Mouse (Mus musculus): ENCODE data around the gene Tmem163. TPM values are rescaled to one million over a fixed set of nuclear protein-coding genes. Genes with fewer than 3 reads are reported as not detected.

Gene Tmem163
- polyA plus RNA-seq, 1 experiment, result 10.6 TPM

- no peak for DNase-seq (ENCODE audit: low read depth in 1 of 2, low spot score in 2 of 2)
- 91% methylated on average over 7 of the region's 7 CpGs for WGBS
- peaks cover 4% of the 10 kb centered on the region; the same call in 1 of the 2 replicates for H3K36me3 ChIP-seq (ENCODE audit: control insufficient read depth, insufficient read depth, low read length)
These were observed 137.4 kb downstream of the Tmem163 start for GRCm38 (mm10) chr1:127541931-127542330.

GRCm38 (mm10) chr1:127541522-127541921 is 137.8 kb downstream of the Tmem163 start:
- H3K4me3 ChIP-seq (ENCODE audit: extremely low read depth, insufficient read depth, insufficient read length), result no peak overlapping the region
- WGBS, result 84% methylated on average over 4 of the region's 4 CpGs
- no peak overlapping the region for H3K27ac ChIP-seq (ENCODE audit: insufficient read depth, low read length)
- no peaks in the 10 kb centered on the region for H3K4me1 ChIP-seq (ENCODE audit: control insufficient read depth, insufficient read depth, insufficient read length)
- DNase-seq (ENCODE audit: low read depth in 1 of 2, low spot score in 2 of 2), result no peak
- no peak for TF ChIP-seq CTCF (IDR thresholded peaks at IDR 0.05; ENCODE audit: extremely low read depth, insufficient read depth, insufficient read length, insufficient replicate concordance)
- TF ChIP-seq POLR2A (IDR thresholded peaks at IDR 0.05; ENCODE audit: low read depth, low read length), result no peak
- H3K36me3 ChIP-seq (ENCODE audit: control insufficient read depth, insufficient read depth, low read length), result peaks cover 4% of the 10 kb centered on the region; the same call in 1 of the 2 replicates
- no peaks in the 10 kb centered on the region for H3K27me3 ChIP-seq (ENCODE audit: control insufficient read depth, insufficient read depth, low read length)

More at GRCm38 (mm10) chr1:127541931-127542330, 137.4 kb downstream of the Tmem163 start:
- Histone ChIP-seq H3K4me3 (ENCODE audit: extremely low read depth, insufficient read depth, insufficient read length) (no peak overlapping the region), H3K27me3 (ENCODE audit: control insufficient read depth, insufficient read depth, low read length) (no peaks in the 10 kb centered on the region), H3K27ac (ENCODE audit: insufficient read depth, low read length) (no peak overlapping the region), H3K4me1 (ENCODE audit: control insufficient read depth, insufficient read depth, insufficient read length) (no peaks in the 10 kb centered on the region)
- no peak for TF ChIP-seq POLR2A (IDR thresholded peaks at IDR 0.05; ENCODE audit: low read depth, low read length)
- no peak for TF ChIP-seq CTCF (IDR thresholded peaks at IDR 0.05; ENCODE audit: extremely low read depth, insufficient read depth, insufficient read length, insufficient replicate concordance)

- Histone ChIP-seq H3K36me3 (ENCODE audit: control insufficient read depth, insufficient read depth, low read length) (peaks cover 4% of the 10 kb centered on the region; the same call in 1 of the 2 replicates), H3K27me3 (ENCODE audit: control insufficient read depth, insufficient read depth, low read length) (no peaks in the 10 kb centered on the region), H3K4me3 (ENCODE audit: extremely low read depth, insufficient read depth, insufficient read length) (no peak overlapping the region), H3K27ac (ENCODE audit: insufficient read depth, low read length) (no peak overlapping the region), H3K4me1 (ENCODE audit: control insufficient read depth, insufficient read depth, insufficient read length) (no peaks in the 10 kb centered on the region)
- TF ChIP-seq CTCF (IDR thresholded peaks at IDR 0.05; ENCODE audit: extremely low read depth, insufficient read depth, insufficient read length, insufficient replicate concordance) (no peak), POLR2A (IDR thresholded peaks at IDR 0.05; ENCODE audit: low read depth, low read length) (no peak)
- WGBS, result 78% methylated on average over 17 of the region's 17 CpGs
- no peak for DNase-seq (ENCODE audit: low read depth in 1 of 2, low spot score in 2 of 2)
These were observed 141.9 kb downstream of the Tmem163 start for GRCm38 (mm10) chr1:127537204-127538038.

- 72% methylated on average over 5 of the region's 5 CpGs for WGBS
- Histone ChIP-seq H3K27ac (ENCODE audit: insufficient read depth, low read length) (no peak overlapping the region), H3K4me3 (ENCODE audit: extremely low read depth, insufficient read depth, insufficient read length) (no peak overlapping the region), H3K36me3 (ENCODE audit: control insufficient read depth, insufficient read depth, low read length) (peaks cover under 1% of the 10 kb centered on the region; the same call in 1 of the 2 replicates), H3K27me3 (ENCODE audit: control insufficient read depth, insufficient read depth, low read length) (no peaks in the 10 kb centered on the region), H3K4me1 (ENCODE audit: control insufficient read depth, insufficient read depth, insufficient read length) (no peaks in the 10 kb centered on the region)
- DNase-seq (ENCODE audit: low read depth in 1 of 2, low spot score in 2 of 2), result no peak
- TF ChIP-seq POLR2A (IDR thresholded peaks at IDR 0.05; ENCODE audit: low read depth, low read length) (no peak), CTCF (IDR thresholded peaks at IDR 0.05; ENCODE audit: extremely low read depth, insufficient read depth, insufficient read length, insufficient replicate concordance) (no peak)
These were observed 142.9 kb downstream of the Tmem163 start for GRCm38 (mm10) chr1:127536448-127536847.

GRCm38 (mm10) chr1:127531723-127532122 is 147.6 kb downstream of the Tmem163 start:
- H3K36me3 ChIP-seq (ENCODE audit: control insufficient read depth, insufficient read depth, low read length), result no peaks in the 10 kb centered on the region; the same call in 1 of the 2 replicates
- H3K27me3 ChIP-seq (ENCODE audit: control insufficient read depth, insufficient read depth, low read length), result no peaks in the 10 kb centered on the region
- no peak overlapping the region for H3K4me3 ChIP-seq (ENCODE audit: extremely low read depth, insufficient read depth, insufficient read length)
- DNase-seq (ENCODE audit: low read depth in 1 of 2, low spot score in 2 of 2), result no peak
- H3K4me1 ChIP-seq (ENCODE audit: control insufficient read depth, insufficient read depth, insufficient read length), result no peaks in the 10 kb centered on the region
- TF ChIP-seq POLR2A (IDR thresholded peaks at IDR 0.05; ENCODE audit: low read depth, low read length) (no peak), CTCF (IDR thresholded peaks at IDR 0.05; ENCODE audit: extremely low read depth, insufficient read depth, insufficient read length, insufficient replicate concordance) (no peak)
- 88% methylated on average over 5 of the region's 5 CpGs for WGBS
- no peak overlapping the region for H3K27ac ChIP-seq (ENCODE audit: insufficient read depth, low read length)

GRCm38 (mm10) chr1:127530849-127531580 is 148.3 kb downstream of the Tmem163 start:
- 83% methylated on average over 14 of the region's 14 CpGs for WGBS

More at GRCm38 (mm10) chr1:127530849-127531580, 148.3 kb downstream of the Tmem163 start:
- TF ChIP-seq POLR2A (IDR thresholded peaks at IDR 0.05; ENCODE audit: low read depth, low read length) (no peak), CTCF (IDR thresholded peaks at IDR 0.05; ENCODE audit: extremely low read depth, insufficient read depth, insufficient read length, insufficient replicate concordance) (no peak)
- no peaks in the 10 kb centered on the region for H3K27me3 ChIP-seq (ENCODE audit: control insufficient read depth, insufficient read depth, low read length)
- no peak overlapping the region for H3K4me3 ChIP-seq (ENCODE audit: extremely low read depth, insufficient read depth, insufficient read length)
- no peak overlapping the region for H3K27ac ChIP-seq (ENCODE audit: insufficient read depth, low read length)
- H3K36me3 ChIP-seq (ENCODE audit: control insufficient read depth, insufficient read depth, low read length), result no peaks in the 10 kb centered on the region; the same call in 1 of the 2 replicates
- no peak for DNase-seq (ENCODE audit: low read depth in 1 of 2, low spot score in 2 of 2)
- H3K4me1 ChIP-seq (ENCODE audit: control insufficient read depth, insufficient read depth, insufficient read length), result no peaks in the 10 kb centered on the region
